Mouse (Mus musculus): Measurements from ENCODE around the gene Urad. TPM values are rescaled to one million over a fixed set of nuclear protein-coding genes. Genes with fewer than 3 reads are reported as not detected.

Urad gene
- total RNA-seq, 2 experiments from 2014 or later, result not detected

DNA sequence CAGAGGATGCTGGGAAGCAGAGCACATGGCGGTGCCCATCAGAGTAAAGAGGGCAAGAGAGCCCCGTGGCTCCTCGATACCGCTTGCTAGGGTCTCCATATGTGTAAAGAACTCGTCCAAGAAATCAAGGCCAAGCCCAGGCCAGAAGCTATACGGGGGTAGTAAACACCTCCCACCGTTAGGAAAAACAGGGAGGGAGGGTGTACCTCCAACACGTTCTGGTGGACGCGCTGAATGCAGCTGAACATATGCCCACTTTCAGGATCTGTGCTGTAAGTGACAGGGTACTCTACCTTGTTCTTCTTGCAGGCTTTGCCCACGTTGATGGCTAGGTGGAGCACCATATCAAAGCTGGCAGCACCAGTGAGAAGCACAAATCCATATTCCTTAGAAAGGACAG lies 3.7 kb upstream of the Urad start:
- no peak for DNase-seq (ENCODE audit: low spot score in 2 of 2)

GRCm38 (mm10) chr5:147323237-147323917 lies 1.1 kb upstream of the Urad start:
- DNase-seq (ENCODE audit: low spot score in 2 of 2), result peak; percentile 72 to 76

DNA sequence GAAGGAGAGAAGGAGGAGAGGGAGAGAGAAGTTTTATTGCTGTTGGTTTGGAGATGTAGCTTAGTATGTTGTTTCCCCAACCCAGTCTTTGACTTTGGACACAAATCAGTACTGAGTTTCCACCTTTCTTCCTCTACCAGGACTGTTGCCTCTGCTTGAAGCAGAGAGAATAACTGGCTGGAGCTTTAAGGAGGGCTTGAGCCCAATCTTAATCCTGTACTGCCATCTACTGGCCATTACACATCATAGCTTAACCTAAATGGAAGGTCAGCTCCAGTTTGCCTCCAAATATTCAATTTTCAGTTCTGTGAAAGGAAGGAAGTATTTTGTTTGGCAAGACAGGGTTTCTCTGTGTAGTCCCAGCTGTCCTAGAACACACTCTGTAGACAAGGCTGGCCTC lies 2.6 kb downstream of the Urad start:
- no peak for DNase-seq (ENCODE audit: low spot score in 2 of 2)

DNA sequence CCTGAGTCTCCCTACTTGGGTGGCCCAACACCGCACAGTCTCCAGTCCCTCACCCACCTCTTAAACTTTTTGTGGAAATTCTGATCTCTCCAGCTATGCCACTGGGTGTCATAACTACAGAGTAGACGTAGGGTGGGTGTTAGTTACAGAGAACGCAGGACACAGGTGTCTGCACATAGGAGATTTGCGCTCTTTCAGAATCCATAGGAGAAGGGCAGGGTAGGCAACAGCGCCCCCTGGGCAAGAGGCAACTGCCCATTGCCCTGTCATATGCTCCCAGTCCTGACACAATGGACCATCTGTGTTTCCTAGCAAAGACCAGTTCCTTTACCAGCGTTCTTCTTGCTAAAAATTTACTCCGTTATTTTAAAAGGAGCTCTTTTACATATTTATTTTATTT lies 4.2 kb downstream of the Urad start:
- DNase-seq (ENCODE audit: low spot score in 2 of 2), result no peak

DNA sequence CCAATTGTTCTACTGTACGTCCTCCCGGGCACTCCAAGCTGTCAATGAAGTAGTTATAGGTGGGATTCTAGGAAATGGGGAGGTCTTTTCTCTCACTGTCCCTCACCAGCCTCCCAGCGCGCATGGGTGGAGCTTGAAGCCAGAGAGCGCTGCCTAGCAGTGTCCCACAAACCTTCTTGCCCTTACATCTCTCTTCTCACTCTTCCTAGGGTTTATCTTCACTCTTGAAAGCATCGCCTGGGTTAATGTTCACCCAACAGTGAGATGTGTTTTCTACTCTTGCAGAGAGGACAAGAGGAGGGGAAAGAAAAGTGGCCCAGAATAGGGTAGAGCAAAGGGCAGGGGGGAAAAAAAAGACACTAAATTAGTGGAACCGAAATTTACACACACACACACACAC lies 4.9 kb downstream of the Urad start:
- no peak for DNase-seq (ENCODE audit: low spot score in 2 of 2)

- no peak for DNase-seq (ENCODE audit: low spot score in 2 of 2)
These were observed 6.7 kb downstream of the Urad start for GRCm38 (mm10) chr5:147315432-147316075.

GRCm38 (mm10) chr5:147314646-147315431 lies 7.4 kb downstream of the Urad start:
- DNase-seq (ENCODE audit: low spot score in 2 of 2), result no peak

DNA sequence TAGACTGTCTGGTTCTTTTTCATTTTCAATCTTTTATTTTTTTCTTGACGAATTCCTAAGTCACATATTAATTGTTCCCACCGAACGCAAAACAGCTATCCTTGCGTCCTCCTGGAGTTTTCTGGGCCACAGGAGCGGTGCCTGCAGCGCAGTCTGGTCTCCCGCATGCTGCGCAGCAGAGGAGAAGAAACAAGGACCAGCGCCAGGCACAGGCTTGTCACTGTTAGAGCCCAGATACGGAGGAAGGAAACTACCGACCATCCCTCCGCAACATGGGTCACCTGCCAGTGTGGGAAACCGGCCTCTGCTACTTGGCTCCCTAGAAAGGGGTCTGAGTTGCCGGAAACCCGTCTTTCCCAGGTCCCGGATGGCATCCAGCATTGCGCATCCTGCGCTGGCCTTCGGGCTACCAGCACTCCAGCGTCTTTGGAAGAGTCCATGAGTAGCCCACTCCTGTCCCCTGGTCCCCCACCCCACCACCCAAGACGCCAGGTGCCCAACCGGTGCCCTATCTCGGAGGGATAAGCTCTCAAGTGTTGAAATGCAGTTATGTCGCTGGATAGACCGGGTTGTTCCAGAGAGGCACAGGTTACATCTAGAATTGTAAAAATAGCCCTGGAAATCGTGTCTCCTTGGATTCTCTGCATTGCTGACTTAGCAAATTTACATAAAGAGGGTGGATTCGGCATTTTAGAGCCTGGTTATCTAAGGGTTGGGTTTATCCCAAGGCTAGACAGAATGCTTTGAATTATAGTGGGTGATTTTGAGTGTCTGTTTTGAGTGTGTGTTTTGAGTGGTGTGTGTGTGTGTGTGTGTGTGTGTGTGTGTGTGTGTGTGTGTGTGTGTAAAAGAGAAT lies 9.2 kb downstream of the Urad start:
- DNase-seq (ENCODE audit: low spot score in 2 of 2), result no peak

DNA sequence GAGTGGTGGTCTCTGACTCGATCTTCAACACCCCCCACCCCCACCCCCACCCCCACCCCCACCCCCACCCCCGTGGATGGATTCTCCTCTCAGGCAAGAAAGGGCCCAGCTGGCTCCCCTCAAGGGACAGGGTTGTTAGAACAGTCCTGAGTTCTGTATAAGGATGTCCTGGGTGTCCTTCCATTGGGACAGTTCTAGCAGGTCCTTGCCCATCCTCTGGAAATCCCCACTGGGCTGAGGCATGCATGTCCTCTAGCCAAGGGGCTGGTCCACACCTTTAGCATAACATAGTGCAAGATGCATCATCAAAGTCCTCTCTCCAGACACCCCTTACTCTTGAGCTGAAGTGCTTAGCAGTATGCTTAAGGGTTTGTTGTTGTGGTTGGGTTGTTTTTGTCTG lies 12.5 kb downstream of the Urad start:
- no peak for DNase-seq (ENCODE audit: low spot score in 2 of 2)

DNA sequence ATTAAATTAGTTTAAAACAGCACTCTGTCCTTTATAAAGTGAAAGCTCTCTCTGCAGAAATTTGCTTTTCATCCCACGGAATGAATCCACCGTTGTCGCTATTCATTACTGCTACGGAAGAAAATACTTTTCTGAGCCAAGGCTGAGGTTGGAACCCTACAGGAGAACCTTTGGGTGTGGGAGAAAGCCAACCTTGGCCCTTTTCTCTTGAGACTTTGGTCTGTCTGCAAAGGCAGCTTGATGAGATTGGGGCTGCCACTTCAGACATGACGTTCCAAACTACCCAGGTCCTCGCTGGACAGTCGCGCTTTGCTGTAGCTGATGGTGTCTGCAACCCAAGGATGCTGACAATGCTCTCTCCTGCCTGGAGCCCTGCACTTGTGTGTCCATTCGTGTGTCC lies 13.8 kb downstream of the Urad start:
- no peak for DNase-seq (ENCODE audit: low spot score in 2 of 2)

DNA sequence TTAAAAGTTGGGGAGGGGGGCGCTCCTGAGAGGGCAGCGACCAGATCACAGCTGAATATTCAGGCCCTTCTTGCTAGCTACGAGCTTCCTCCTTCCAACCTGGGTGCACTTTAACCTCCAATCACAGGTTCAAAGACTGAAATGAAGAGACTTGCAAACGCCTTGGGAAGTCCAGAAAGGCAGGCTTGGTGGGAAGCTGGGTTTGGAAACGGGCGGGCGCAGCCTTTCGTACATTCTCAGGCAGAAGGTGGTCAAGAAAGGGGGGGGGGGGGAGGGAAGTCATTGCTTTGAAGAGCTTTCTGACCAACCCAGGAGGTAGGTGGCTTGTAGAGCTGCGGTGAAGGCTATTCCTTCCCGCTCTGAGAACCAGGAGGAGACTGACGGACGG lies 14.8 kb downstream of the Urad start:
- DNase-seq (ENCODE audit: low spot score in 2 of 2), result no peak

DNA sequence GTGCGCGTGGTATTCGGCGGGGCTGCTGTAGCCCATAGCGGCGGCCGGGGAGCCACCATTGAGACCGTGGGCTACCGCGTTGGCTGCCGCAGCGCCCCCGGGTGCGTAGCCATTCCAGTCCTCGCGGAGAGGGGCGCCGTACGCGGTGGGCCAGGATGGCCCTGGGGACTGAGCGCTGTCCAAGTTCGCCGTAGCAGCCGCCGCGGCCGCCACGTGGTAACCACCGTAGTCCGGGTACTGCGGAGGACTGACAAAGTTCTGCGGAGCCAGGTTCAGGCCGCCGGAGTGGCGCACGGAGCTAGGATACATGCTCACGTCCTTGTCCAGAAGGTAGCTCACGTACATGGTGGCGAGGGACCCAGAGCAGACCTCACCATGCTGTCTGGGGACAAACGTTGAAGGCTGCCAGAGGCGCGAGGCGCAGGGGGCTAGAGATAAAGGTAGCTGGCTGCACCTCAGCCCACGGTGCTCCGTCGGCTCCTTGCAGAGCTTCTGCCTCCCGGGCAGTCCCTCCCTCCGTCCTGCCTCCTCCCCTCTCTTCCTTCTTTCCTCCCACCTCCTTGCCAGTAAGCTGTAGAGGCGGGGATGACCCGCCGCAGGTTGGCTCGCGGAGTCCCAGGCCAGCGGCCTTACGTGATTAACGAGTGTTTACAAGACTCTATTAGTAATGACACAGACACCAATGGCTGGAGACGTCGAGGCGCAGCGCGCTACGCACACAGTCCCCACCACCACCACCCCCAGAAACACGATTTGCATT lies 15.4 kb downstream of the Urad start, which contains the start of gene Cdx2:
TSS of gene Cdx2 (minus strand) at position 633 of the 760 bp plus-strand sequence.
- no peak for DNase-seq (ENCODE audit: low spot score in 2 of 2)

GRCm38 (mm10) chr5:147305856-147306637 lies 16.2 kb downstream of the Urad start:
- no peak for DNase-seq (ENCODE audit: low spot score in 2 of 2)

GRCm38 (mm10) chr5:147305166-147305565 lies 17.1 kb downstream of the Urad start:
- no peak for DNase-seq (ENCODE audit: low spot score in 2 of 2)

DNA sequence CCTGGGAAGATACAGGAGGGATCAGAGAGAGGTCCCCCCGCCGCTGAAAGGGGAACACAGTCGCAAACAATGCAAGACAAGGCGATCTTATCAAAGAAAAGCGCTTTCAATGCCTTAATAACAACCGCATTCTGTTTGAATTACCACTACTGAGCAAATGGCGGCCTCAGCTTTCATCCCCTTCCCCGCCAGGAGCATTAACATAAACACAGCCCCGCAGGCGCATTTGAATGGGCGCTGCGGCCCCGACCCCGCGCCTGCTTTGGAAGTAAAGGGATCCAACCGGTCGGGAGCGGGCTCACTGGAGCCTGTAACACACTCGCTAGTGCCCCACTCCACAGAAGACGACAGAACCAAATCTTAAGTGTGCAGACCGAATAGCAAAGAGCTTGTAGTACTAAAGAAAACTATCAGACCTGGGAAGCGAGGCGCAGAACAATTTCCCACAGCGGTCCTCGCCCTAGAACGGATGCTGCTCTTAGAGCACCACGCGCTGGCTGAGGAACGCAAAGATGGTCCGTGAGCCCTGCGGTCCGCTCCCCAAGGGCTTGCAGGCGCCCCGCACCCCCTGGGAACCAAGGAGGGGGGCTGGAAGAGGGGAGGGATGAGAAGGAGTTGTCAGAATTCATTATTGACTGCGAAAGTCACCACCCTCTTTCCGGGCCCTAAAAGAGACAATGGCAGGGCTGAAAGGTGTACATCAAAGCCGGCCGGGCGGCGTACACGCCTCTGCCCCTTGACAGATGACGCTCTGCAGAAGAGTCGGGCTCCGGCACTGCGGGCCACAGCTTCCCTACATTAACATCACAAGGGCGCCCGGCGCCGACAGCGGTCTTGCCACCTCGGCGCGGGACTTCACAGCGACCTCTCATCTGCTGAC lies 17.7 kb downstream of the Urad start:
- DNase-seq (ENCODE audit: low spot score in 2 of 2), result no peak

DNA sequence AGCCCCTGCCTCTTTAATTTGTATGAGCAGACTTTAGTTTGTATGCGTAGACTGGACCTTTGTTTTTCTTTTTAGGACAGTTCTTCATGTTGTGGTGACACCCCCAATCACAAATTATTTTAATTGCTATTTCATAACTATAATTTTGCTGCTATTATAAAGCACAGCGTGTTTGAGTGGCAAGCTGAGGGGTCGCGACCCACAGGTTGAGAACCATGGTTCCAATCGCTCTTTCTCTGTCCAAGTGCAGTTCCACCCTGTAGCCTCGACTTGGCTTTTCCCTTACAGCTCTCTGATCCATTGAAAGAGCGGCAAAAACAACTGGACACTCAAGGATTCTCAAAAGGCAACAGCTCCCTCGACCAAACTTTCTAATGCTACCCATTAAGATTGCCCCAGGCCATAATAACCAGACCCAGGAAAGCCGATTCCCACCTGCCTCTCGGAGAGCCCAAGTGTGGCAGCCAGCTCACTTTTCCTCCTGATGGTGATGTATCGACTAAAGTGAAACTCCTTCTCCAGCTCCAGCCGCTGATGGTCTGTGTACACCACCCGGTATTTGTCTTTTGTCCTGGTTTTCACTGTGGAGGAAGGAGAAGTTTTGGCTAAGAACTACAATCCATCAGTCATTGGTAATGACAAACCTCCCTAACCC lies 19.4 kb downstream of the Urad start:
- no peak for DNase-seq (ENCODE audit: low spot score in 2 of 2)

DNA sequence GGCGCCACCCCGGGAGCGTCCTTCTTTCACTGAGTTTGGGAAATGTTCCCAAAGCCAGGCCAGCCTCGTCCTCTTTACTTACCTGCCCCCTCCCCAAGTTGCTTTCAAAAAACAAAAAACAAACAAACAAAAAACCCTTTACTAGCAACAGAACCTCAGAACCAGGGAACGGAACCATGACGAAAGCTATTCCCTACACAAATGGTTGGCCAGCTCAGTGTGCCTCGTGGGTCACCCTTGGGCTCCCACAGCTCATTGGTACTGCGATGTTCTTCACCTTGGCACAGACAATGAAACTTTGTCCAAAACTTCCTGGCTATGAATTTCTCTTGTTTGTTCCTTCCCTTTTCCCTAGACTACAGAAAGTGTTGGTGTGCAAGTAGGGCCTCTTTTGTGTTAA lies 20.1 kb downstream of the Urad start:
- DNase-seq (ENCODE audit: low spot score in 2 of 2), result no peak

DNA sequence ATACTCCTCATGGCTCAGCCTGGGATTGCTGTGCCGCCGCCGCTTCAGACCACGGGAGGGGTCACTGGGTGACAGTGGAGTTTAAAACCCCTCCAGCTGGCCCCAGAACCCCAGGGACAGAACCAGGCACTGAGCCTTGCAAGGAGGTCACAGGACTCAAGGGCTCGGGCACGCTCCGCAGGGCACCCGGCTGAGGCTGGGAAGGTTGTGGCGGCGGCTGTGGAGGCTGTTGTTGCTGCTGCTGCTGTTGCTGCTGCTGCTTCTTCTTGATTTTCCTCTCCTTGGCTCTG lies 20.5 kb downstream of the Urad start:
- DNase-seq (ENCODE audit: low spot score in 2 of 2), result no peak
